Mouse (Mus musculus): ENCODE data around the gene Abcg4. TPM values are rescaled to one million over a fixed set of nuclear protein-coding genes. Genes with fewer than 3 reads are reported as not detected.
A peak's percentile ranks its signal among the peaks of the same experiment; 100 is the strongest.

Abcg4 gene
- total and polyA plus RNA-seq, 3 experiments, result 4.1 to 17.1 TPM; not detected in 1

- TF ChIP-seq JUND (IDR thresholded peaks at IDR 0.05; ENCODE audit: low read depth, low read length) (no peak), MXI1 (IDR thresholded peaks at IDR 0.05; ENCODE audit: low read depth, low read length) (peak; percentile 70), NRF1 (IDR thresholded peaks at IDR 0.05; ENCODE audit: insufficient read depth, low read depth, low read length, poor library complexity, severe bottlenecking) (peak; percentile 31; the same call in 1 of the 2 replicates), GABPA (IDR thresholded peaks at IDR 0.05; ENCODE audit: low read depth, low read length) (no peak), MYB (IDR thresholded peaks at IDR 0.05; ENCODE audit: low read depth, low read length) (no peak)
These were observed 53.7 kb downstream of the Abcg4 start (continued) for GRCm38 (mm10) chr9:44234479-44235427.

- peaks cover 0 to 6% of the 10 kb centered on the region in 2 experiments; a peak in 3 of 4 replicates for H3K4me1 ChIP-seq (ENCODE audit: control insufficient read depth in 1 of 2, insufficient read depth in 2 of 2, low read length in 2 of 2)
- peak within 1 kb of the TSS; percentile 96 for H3K9ac ChIP-seq (ENCODE audit: control insufficient read depth, low read depth, low read length, poor library complexity, severe bottlenecking)
- no peak; the same call in 1 of the 2 replicates for TF ChIP-seq POLR2AphosphoS5 (IDR thresholded peaks at IDR 0.05; ENCODE audit: borderline replicate concordance, low read depth, low read length)
- TF ChIP-seq GABPA (IDR thresholded peaks at IDR 0.05; ENCODE audit: low read depth, low read length), result no peak
- TF ChIP-seq SIN3A (IDR thresholded peaks at IDR 0.05; ENCODE audit: low read length), result peak; percentile 84
- TF ChIP-seq HCFC1 (IDR thresholded peaks at IDR 0.05; ENCODE audit: low read depth, low read length), result peak; percentile 90
- TF ChIP-seq ZMIZ1 (IDR thresholded peaks at IDR 0.05; ENCODE audit: low read depth, low read length), result peak; percentile 57; the same call in 1 of the 2 replicates
- peak; percentile 95 for TF ChIP-seq MAZ (IDR thresholded peaks at IDR 0.05; ENCODE audit: low read depth, low read length)
- peak; percentile 74 for TF ChIP-seq SMC3 (IDR thresholded peaks at IDR 0.05; ENCODE audit: low read depth, low read length)
- TF ChIP-seq RCOR1 (IDR thresholded peaks at IDR 0.05; ENCODE audit: low read depth, low read length), result peak; percentile 51
- TF ChIP-seq CTCF (IDR thresholded peaks at IDR 0.05 in 2 of 3, conservative IDR thresholded peaks at IDR 0.05 in 1 of 3; ENCODE audit: control insufficient read depth in 1 of 3, insufficient read depth in 1 of 3, low read depth in 2 of 3, low read length in 3 of 3, poor library complexity in 1 of 3, severe bottlenecking in 1 of 3), result peak; percentile 86 to 96 (median 87)
- no peak for TF ChIP-seq GATA1 (IDR thresholded peaks at IDR 0.05; ENCODE audit: low read depth, low read length)
- TF ChIP-seq ZKSCAN1 (IDR thresholded peaks at IDR 0.05; ENCODE audit: low read depth, low read length), result no peak
- peak; percentile 51; the same call in 1 of the 2 replicates for TF ChIP-seq MYC (IDR thresholded peaks at IDR 0.05; ENCODE audit: low read depth, low read length)
- peak; percentile 36; the same call in 1 of the 2 replicates for TF ChIP-seq CHD1 (IDR thresholded peaks at IDR 0.05; ENCODE audit: low read depth, low read length)
- peak; percentile 83 for TF ChIP-seq NELFE (IDR thresholded peaks at IDR 0.05; ENCODE audit: low read depth, low read length)
- TF ChIP-seq MAFK (IDR thresholded peaks at IDR 0.05; ENCODE audit: borderline replicate concordance, low read depth, low read length), result no peak
- no peak for TF ChIP-seq ZNF384 (IDR thresholded peaks at IDR 0.05; ENCODE audit: low read depth, low read length)
- TF ChIP-seq NRF1 (IDR thresholded peaks at IDR 0.05; ENCODE audit: insufficient read depth, low read depth, low read length, poor library complexity, severe bottlenecking), result peak; percentile 82
- TF ChIP-seq E2F4 (IDR thresholded peaks at IDR 0.05; ENCODE audit: borderline replicate concordance, low read depth, low read length), result no peak; the same call in 1 of the 2 replicates
- 0 out of 2 replicates have a peak, but pooled peaks have one; percentile 53 for TF ChIP-seq BHLHE40 (IDR thresholded peaks at IDR 0.05; ENCODE audit: borderline replicate concordance, low read depth, low read length)
- peak; percentile 25; the same call in 1 of the 2 replicates for TF ChIP-seq RAD21 (IDR thresholded peaks at IDR 0.05; ENCODE audit: low read depth, low read length)
- TF ChIP-seq USF2 (IDR thresholded peaks at IDR 0.05; ENCODE audit: borderline replicate concordance in 1 of 2, insufficient read depth in 1 of 2, low read depth in 1 of 2, low read length in 2 of 2), result no peak
- TF ChIP-seq UBTF (IDR thresholded peaks at IDR 0.05; ENCODE audit: borderline replicate concordance, insufficient read depth, low read depth, low read length), result no peak
- TF ChIP-seq MXI1 (IDR thresholded peaks at IDR 0.05; ENCODE audit: low read depth, low read length), result peak; percentile 57
- TF ChIP-seq USF1 (IDR thresholded peaks at IDR 0.05; ENCODE audit: low read depth, low read length), result peak; percentile 25
- peak; percentile 51 for TF ChIP-seq TCF12 (IDR thresholded peaks at IDR 0.05; ENCODE audit: low read depth, low read length)
- peak; percentile 85 for TF ChIP-seq POLR2AphosphoS2 (IDR thresholded peaks at IDR 0.05; ENCODE audit: low read length)
- no peak for TF ChIP-seq JUND (IDR thresholded peaks at IDR 0.05; ENCODE audit: low read depth, low read length)
- peak; percentile 68; the same call in 1 of the 2 replicates for TF ChIP-seq MAX (IDR thresholded peaks at IDR 0.05; ENCODE audit: low read length)
- peak; percentile 77 for TF ChIP-seq TBP (IDR thresholded peaks at IDR 0.05; ENCODE audit: low read depth, low read length)
These were observed 54.5 kb downstream of the Abcg4 start, which contains the start of gene Cbl for GRCm38 (mm10) chr9:44233802-44234478. Cbl (minus strand) TSS chr9:44234049.

More at GRCm38 (mm10) chr9:44233802-44234478, 54.5 kb downstream of the Abcg4 start, which contains the start of gene Cbl:
- no peaks in the 10 kb centered on the region for H3K9me3 ChIP-seq (replicated peaks; ENCODE audit: insufficient read depth, low read length)
- H3K79me2 ChIP-seq (ENCODE audit: control insufficient read depth, insufficient read depth, low read length, poor library complexity), result peaks cover 34% of the 10 kb centered on the region
- peak within 1 kb of the TSS; percentile 84 to 86 for H3K4me3 ChIP-seq (ENCODE audit: control insufficient read depth in 1 of 2, insufficient read depth in 1 of 2, low read depth in 2 of 2, low read length in 2 of 2)
- H3K36me3 ChIP-seq (ENCODE audit: control insufficient read depth in 1 of 2, insufficient read depth in 2 of 2, low read length in 2 of 2), result peaks cover 0 to 15% of the 10 kb centered on the region in 2 experiments; a peak in 2 of 4 replicates
- DNase-seq (ENCODE audit: low read depth, low spot score), result peak; percentile 97
- peak within 1 kb of the TSS; percentile 98 for H3K27ac ChIP-seq (ENCODE audit: control insufficient read depth, low read depth, low read length)
- no peaks in the 10 kb centered on the region for H3K27me3 ChIP-seq (ENCODE audit: control insufficient read depth in 1 of 2, insufficient read depth in 2 of 2, low read length in 2 of 2)

Data from MEL (cell line).